In genomic region chr9:35267146-35267975, GRCm38 (mm10) we compare ENCODE assay signal across 8 mouse cellular contexts. TPM values are rescaled to one million over a fixed set of nuclear protein-coding genes. Genes with fewer than 3 reads are reported as not detected.
A peak's percentile ranks its signal among the peaks of the same experiment; 100 is the strongest.
DNase-seq lines count a peak whose midpoint lies in the region; ATAC-seq and TF ChIP-seq lines count a peak whose summit lies in the region.

TSS of gene Fam118b (minus strand) at chr9:35267805.
TSS of gene Rpusd4 (plus strand) at chr9:35267865.

- H3K27ac ChIP-seq in cortical plate, adult 2 months (ENCODE audit: insufficient read depth, low read length): peak within 1 kb of the TSS; percentile 57; the same call in 1 of the 2 replicates

- intact Hi-C loops in left cerebral cortex, postnatal 10 days (cut with DNase I): no loop called here

- DNase-seq in gastrocnemius, postnatal 10 days: peak; percentile 94
- DNase-seq in left cerebral cortex, postnatal 10 days (ENCODE audit: extremely low spot score in 1 of 2, low spot score in 2 of 2): peak; percentile 89 to 96
- DNase-seq in right cerebral cortex, postnatal 25 days: peak; percentile 92
- DNase-seq in urinary bladder, postnatal 4 days (ENCODE audit: low spot score in 2 of 2): peak; percentile 90 to 92

- ATAC-seq in activated CD4-positive, CD25-positive, alpha-beta regulatory T cell, adult 4 months: peak; percentile 89
- peak; percentile 84 for ATAC-seq in inflammation-experienced regulatory T-cells, adult 6 months
- ATAC-seq in megakaryocyte-erythroid progenitor cell, adult 5-6 weeks (replicated peaks; ENCODE audit: low FRiP score, low TSS enrichment, poor library complexity, severe bottlenecking): peak; percentile 86

- no peaks in the 10 kb centered on the region; the same call in 1 of the 2 replicates for H3K4me1 ChIP-seq in cortical plate, adult 2 months (ENCODE audit: control insufficient read depth, insufficient read depth, low read length)

- H3K4me3 ChIP-seq in cortical plate, adult 2 months (ENCODE audit: insufficient read depth, low read length): peak within 1 kb of the TSS; percentile 94

- no peak for TF ChIP-seq CTCF in cortical plate, adult 2 months (IDR thresholded peaks at IDR 0.05; ENCODE audit: extremely low read depth, insufficient read depth, low read length)

- peak; percentile 95 for TF ChIP-seq POLR2A in cortical plate, adult 2 months (IDR thresholded peaks at IDR 0.05; ENCODE audit: extremely low read depth, insufficient read depth, low read length)

RNA-seq across cellular contexts. Expression of gene Fam118b, which starts in this region (rescaled TPM):
- 10 to 100 TPM; 58.5 to 59.7 TPM for polyA plus RNA-seq in activated CD4-positive, CD25-positive, alpha-beta regulatory T cell, adult 4 months (2017; shearing (Covaris generic))
- polyA plus RNA-seq in cortical plate, adult 2 months (2012; rRNA removed): 21.2 and 22.0 TPM in 2 replicates
- total RNA-seq in gastrocnemius, postnatal 10 days (2021): 10 to 100 TPM; 27.2 to 28.7 TPM
- 10 to 100 TPM; 45.5 to 66.0 (median 60.7) TPM for polyA plus RNA-seq in inflammation-experienced regulatory T-cells, adult 6 months (2017; shearing (Covaris generic))
- 10 to 100 TPM; 20.5 to 23.7 TPM for total RNA-seq in left cerebral cortex, postnatal 10 days (2021)
- total RNA-seq in megakaryocyte-erythroid progenitor cell, adult 5-6 weeks (2014; fragmentation: Nextera tagmentation): 24.7 and 34.1 TPM in 2 replicates
- 8.7 and 16.5 TPM in 2 replicates for total RNA-seq in megakaryocyte-erythroid progenitor cell, adult 5-6 weeks (2017)

RNA-seq across cellular contexts. Expression of gene Rpusd4, which starts in this region (rescaled TPM):
- polyA plus RNA-seq in activated CD4-positive, CD25-positive, alpha-beta regulatory T cell, adult 4 months (2017; shearing (Covaris generic)): 10 to 100 TPM; 33.1 to 39.0 TPM
- polyA plus RNA-seq in cortical plate, adult 2 months (2012; rRNA removed): 8.8 and 9.5 TPM in 2 replicates
- total RNA-seq in gastrocnemius, postnatal 10 days (2021): 1 to 10 TPM; 6.9 to 8.1 TPM
- polyA plus RNA-seq in inflammation-experienced regulatory T-cells, adult 6 months (2017; shearing (Covaris generic)): 10 to 100 TPM; 31.2 to 40.4 (median 39.0) TPM
- total RNA-seq in left cerebral cortex, postnatal 10 days (2021): 10 to 100 TPM in 1 of 2 experiments, 1 to 10 TPM in 1; 8.5 to 10.4 TPM
- total RNA-seq in megakaryocyte-erythroid progenitor cell, adult 5-6 weeks (2014; fragmentation: Nextera tagmentation): 31.0 and 47.2 TPM in 2 replicates
- total RNA-seq in megakaryocyte-erythroid progenitor cell, adult 5-6 weeks (2017): 13.9 and 21.5 TPM in 2 replicates

Comparison
In these comparisons a context has a peak if more than half of its experiments do, and no peak if none do; other contexts are left out.
1. Peak in every context shown above with its lines: DNase-seq, ATAC-seq, H3K4me3 ChIP-seq and H3K27ac ChIP-seq.